Mouse (Mus musculus) R1 (cell line): Measurements from ENCODE around the gene Enc1.
A peak's percentile ranks its signal among the peaks of the same experiment; 100 is the strongest.

Experiments
- DNase-seq: peaks from one replicate; pipeline ENCODE4 v3.0.0-alpha.2; 2018; ENCODE audit warnings: low read depth, low spot score

The Enc1 gene

GRCm38 (mm10) chr13:97225130-97225529 lies 15.8 kb upstream of the Enc1 start:
- DNase-seq = peak; percentile 56

DNA sequence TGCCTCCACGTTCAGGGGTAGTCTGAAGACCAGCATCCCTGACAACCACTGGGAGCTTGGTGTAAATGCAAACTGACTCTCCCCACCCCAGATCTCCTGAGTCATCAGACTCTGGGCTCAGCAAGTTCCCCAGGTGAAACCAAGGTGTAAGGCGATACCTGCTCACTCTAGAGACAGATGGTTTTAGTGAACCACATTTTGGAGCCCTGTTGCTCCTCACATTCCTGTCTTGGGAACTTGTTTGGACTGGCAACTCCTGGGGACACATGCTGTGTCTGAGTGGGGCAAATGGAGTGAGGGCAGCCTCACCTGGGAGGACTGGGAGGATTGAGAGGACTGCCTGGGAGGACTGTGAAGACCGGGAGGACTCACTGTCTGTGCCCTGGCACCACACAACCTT lies 13.1 kb upstream of the Enc1 start:
- peak; percentile 62 for DNase-seq

DNA sequence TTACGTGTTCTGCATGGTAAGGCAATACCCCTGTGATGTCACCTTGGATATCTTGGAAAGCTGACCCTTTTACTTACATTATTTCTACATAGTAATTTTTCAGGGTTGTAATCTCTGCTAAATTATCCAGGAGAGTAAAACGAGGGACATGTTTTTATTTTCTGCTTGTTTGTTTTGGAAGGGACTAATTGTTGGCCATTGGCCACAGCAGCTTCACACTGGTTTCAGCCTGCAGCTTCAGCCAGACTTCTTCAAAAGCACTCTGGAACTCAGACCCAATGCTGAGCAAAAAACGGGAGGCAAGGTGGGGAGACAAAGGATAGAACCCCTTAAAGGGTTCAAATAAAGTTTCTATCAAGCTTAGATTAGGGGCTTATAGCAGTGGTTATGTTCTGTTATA lies 10.8 kb upstream of the Enc1 start:
- no peak for DNase-seq

GRCm38 (mm10) chr13:97233092-97233491 lies 7.8 kb upstream of the Enc1 start:
- peak; percentile 55 for DNase-seq

DNA sequence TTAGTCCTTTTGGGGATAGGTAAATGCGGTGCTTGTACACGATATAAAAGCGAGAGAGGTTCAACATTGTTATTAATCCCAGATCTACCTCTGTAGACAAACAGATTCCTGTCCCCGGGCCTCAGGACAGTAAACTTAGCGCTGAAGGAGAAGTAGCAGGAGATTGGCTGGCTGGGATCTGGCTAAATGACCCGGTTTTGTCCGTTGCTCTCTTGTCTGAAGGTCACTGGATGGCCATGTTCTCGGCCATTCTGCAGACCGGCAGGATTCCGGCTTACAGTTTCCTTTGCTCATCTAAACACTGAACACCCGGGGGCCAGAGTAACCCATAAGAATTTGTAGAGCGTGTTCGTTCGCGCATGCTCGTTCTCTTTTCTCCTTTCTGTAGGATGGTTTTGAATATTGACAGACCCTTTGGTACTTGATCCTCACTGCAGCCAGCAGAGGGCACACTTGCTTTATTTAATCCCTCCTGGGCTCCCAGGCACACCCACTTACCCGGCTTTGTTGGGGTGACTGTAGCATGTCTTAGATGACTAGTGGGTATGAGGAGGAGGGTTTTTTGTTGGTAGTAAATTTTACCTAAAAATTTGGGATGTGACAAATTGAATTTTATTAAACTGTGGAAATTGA lies 6.0 kb upstream of the Enc1 start:
- DNase-seq = peak; percentile 92

DNA sequence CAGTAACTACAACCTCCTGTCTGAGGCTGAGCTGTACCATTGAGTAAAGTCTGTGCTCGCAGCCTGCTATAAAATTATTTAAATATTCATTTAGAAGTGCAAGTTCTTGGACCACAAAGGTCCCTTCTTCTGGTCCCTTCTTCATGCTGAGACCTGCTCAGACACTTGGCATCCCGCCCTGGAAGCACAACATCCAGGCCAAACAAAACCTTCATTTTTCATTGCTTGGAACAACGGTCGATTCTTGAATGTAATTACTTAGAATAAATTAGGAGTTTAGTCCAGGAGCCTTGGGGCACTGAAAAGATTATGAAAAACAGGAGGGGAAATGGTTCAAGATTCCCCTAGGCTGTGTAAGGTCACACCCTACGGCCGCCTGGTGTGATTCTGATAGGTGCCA lies 5.0 kb upstream of the Enc1 start:
- peak; percentile 31 for DNase-seq

GRCm38 (mm10) chr13:97237700-97238099 lies 3.2 kb upstream of the Enc1 start:
- peak; percentile 86 for DNase-seq

DNA sequence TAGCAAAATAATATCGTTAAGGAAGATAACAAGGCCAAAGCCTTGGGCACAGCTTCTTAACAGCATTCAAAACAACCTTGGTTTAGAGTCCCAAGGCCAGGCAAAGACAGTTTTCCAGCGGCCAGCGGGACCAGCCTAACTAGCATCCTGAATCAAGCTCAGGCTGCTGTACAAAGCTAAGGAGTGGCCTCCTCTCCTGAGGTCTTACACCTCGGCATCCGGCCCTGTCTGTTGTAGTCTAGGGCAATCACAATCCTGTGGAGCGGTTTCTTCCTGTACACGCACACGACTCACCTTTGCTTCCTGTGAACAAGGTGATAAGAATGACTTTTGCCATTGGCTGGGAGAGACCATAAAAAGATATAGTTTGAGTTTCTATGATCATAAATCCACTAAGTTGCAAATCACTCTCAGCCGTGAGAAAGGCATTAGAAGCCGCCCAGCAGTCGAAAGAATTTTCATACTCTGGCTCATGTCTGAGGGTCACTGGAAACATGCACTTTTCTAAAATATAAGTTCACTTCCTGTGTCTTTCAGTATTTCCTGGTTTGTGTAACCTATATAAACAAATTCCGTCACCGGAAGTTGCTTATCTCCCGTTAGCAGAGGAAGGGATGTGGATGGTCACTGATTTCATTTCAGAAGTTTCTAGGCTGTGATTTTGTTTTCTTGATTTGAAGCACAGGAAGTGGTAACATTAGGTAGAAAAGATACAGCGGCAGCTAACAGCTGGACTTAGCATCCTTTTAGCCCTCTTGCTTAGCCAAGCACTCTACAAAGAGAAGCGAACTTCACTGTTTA lies 2.5 kb upstream of the Enc1 start:
- DNase-seq = peak; percentile 85

- peak; percentile 84 for DNase-seq
Observed at GRCm38 (mm10) chr13:97239343-97240180, 1.3 kb upstream of the Enc1 start.

- DNase-seq = peak; percentile 89
Observed at GRCm38 (mm10) chr13:97240279-97240964, 483 bp upstream of the Enc1 start.

DNA sequence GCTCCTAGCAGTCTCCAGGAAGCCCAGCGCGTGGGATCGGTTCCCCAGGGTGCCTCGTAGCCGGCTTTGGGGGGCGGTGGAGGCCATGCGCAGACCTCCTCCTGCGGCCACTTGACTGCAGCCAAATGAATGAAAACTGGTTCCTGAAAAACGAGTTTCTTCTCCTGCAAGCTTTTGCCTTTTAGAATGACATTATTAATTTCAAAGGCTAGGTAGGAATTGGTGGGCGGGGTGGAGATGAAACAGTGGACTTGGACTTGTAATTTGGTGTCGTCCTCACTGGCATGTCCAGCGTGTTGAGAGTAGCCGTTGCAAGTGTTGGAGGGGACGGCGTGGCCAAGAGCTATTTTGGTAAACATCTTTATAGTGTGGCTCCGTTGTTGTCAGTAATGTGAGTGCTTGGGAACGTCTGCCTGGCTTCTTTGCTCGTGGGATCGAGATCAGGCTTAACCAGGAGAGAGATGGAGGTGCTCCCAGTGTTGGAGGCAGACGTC lies 929 bp downstream of the Enc1 start:
- DNase-seq = no peak

- DNase-seq = no peak
Observed at GRCm38 (mm10) chr13:97242716-97243115, 1.8 kb downstream of the Enc1 start.

- no peak for DNase-seq
Observed at GRCm38 (mm10) chr13:97243962-97244711, 3.2 kb downstream of the Enc1 start.

DNA sequence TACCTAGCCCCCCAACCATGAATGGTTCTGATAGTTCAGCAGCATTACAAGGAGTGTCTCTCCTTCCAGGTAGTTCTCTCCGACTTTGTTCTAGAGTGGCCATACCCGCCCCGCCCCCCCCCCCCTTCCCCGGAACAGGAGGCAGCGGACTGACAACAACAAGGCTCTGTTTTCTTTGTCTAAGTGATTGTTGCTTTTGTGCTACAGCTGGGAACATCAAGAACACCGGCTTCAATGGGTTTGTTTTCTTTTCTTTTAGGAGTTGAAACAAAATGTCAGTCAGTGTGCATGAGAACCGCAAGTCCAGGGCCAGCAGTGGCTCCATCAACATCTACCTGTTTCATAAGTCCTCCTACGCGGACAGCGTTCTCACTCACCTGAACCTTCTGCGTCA lies 3.8 kb downstream of the Enc1 start:
- peak; percentile 55 for DNase-seq

GRCm38 (mm10) chr13:97245157-97245556 lies 4.3 kb downstream of the Enc1 start:
- DNase-seq = no peak

GRCm38 (mm10) chr13:97246217-97246616 lies 5.3 kb downstream of the Enc1 start:
- DNase-seq = no peak

DNA sequence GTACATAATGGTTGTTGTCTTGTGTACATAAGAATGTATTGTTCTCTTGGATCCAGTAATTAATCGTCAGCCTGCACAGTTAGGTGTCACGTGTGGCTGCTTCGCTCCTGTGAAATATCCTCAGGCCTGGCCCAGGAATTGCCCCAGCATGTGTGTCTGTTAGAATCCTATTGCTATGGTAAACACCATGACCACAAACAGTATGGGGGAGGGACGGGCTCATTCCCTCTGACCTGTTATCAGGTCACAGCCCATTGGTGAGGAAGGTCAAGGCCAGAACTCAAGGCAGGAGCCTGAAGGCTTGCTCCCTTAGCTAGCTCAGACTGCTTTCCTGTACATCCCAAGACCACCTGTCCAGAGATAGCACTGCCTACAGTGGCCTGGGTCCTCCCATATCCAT lies 6.8 kb downstream of the Enc1 start:
- peak; percentile 82 for DNase-seq

GRCm38 (mm10) chr13:97249051-97249461 lies 8.2 kb downstream of the Enc1 start:
- DNase-seq = peak; percentile 72

GRCm38 (mm10) chr13:97249507-97250078 lies 8.7 kb downstream of the Enc1 start:
- DNase-seq = peak; percentile 64

- no peak for DNase-seq
Observed at GRCm38 (mm10) chr13:97250148-97250547, 9.2 kb downstream of the Enc1 start.
